Mouse (Mus musculus) cortical plate, adult 2 months (tissue): ENCODE measurements around the gene Styxl1.

Source experiments
- CTCF ChIP-seq: fragments of 200-500 bp; IDR thresholded peaks from 2 replicates; pipeline ENCODE4 v1.5.1; 2011; ENCODE audit warnings: mild to moderate bottlenecking, control low read depth, low read length; ENCODE audit not compliant: insufficient read depth; ENCODE audit errors: extremely low read depth
- POLR2A ChIP-seq: fragments of 200-500 bp; IDR thresholded peaks from 2 replicates; pipeline ENCODE4 v1.6.1; 2011; ENCODE audit warnings: mild to moderate bottlenecking, low read length, control low read depth; ENCODE audit not compliant: insufficient read depth; ENCODE audit errors: extremely low read depth

GRCm38 (mm10) chr5:135742156-135742555 is 36.0 kb downstream of the Styxl1 start:
- no peak for TF ChIP-seq CTCF
- TF ChIP-seq POLR2A: no peak
